Mouse (Mus musculus) liver, embryonic 14.5 days (tissue): ENCODE data around the gene Hprt.

Experiments used
- CTCF ChIP-seq: IDR thresholded peaks from 2 replicates; pipeline ENCODE4 v1.5.1; 2016; ENCODE audit warnings: antibody characterized with exemption, low read depth, control low read depth
- EP300 ChIP-seq: IDR thresholded peaks from 2 replicates; pipeline ENCODE4 v1.6.1; 2016; ENCODE audit warnings: antibody characterized with exemption, low read depth

GRCm38 (mm10) chrX:52949713-52950112, 38.2 kb upstream of the Hprt start:
- peak; percentile 60 for TF ChIP-seq CTCF
- no peak for TF ChIP-seq EP300
